Mouse (Mus musculus) hindbrain, embryonic 13.5 days (tissue): ENCODE data around the gene Olfr532. TPM values are rescaled to one million over a fixed set of nuclear protein-coding genes. Genes with fewer than 3 reads are reported as not detected.
"Not testable (repeated sequence)": the region's sequence is repeated elsewhere in the genome, so short reads cannot be mapped to it uniquely, and the experiment has no call there.

ENCODE experiments used
- ATAC-seq: fragments of 200-750 bp; cut with Nextera tagmentation; 2 replicates; pipeline ENCODE4 v1.8.0; 2017; ENCODE audit warnings: moderate TSS enrichment; ENCODE audit not compliant: low FRiP score
- H3K27ac ChIP-seq: fragments of 300-500 bp; sonication (generic); 2 replicates; pipeline ENCODE4 v1.5.1; 2015; ENCODE audit warnings: inconsistent platforms, mild to moderate bottlenecking, moderate library complexity
- H3K27me3 ChIP-seq: fragments of 300-500 bp; sonication (generic); 2 replicates; pipeline ENCODE4 v1.6.1; 2015; ENCODE audit warnings: mild to moderate bottlenecking, inconsistent platforms
- H3K36me3 ChIP-seq: fragments of 300-500 bp; sonication (generic); 2 replicates; pipeline ENCODE4 v1.6.1; 2015; ENCODE audit warnings: mild to moderate bottlenecking, inconsistent platforms
- H3K4me1 ChIP-seq: fragments of 300-500 bp; sonication (generic); replicated peaks from 2 replicates; pipeline ENCODE4 v1.6.1; 2015; ENCODE audit warnings: inconsistent platforms
- H3K4me2 ChIP-seq: fragments of 300-500 bp; sonication (generic); 2 replicates; pipeline ENCODE4 v1.6.1; 2015; ENCODE audit warnings: inconsistent platforms, mild to moderate bottlenecking, moderate library complexity
- H3K4me3 ChIP-seq: fragments of 300-500 bp; sonication (generic); 2 replicates; pipeline ENCODE4 v1.5.1; 2015; ENCODE audit warnings: mild to moderate bottlenecking, inconsistent platforms
- H3K9ac ChIP-seq: fragments of 300-500 bp; sonication (generic); 2 replicates; pipeline ENCODE4 v1.6.1; 2015; ENCODE audit warnings: mild to moderate bottlenecking, inconsistent platforms
- H3K9me3 ChIP-seq: fragments of 300-500 bp; sonication (generic); 2 replicates; pipeline ENCODE4 v1.6.1; 2016; ENCODE audit warnings: inconsistent platforms
- WGBS: fragments of 180-500 bp; shearing (Covaris S2); methylation state at CpG from one replicate; pipeline ENCODE4 v1.1.7; 2015; 5-methylcytosine and 5-hydroxymethylcytosine counted together
- polyA plus RNA-seq: library from polyadenylated mRNA; unstranded; fragments of >200 nt; fragmentation: Nextera tagmentation; extraction: Ambion mirVana; gene quantifications from 2 replicates; pipeline ENCODE4 v1.2.1, GENCODE M21; 2015

The Olfr532 gene
- not detected in 2 replicates for polyA plus RNA-seq

GRCm38 (mm10) chr7:140421539-140421938 lies at the start of gene Olfr532:
Gene Olfr532 (minus strand): TSS chr7:140421639.
- ATAC-seq = no peak
- Histone ChIP-seq H3K27me3 (no peaks in the 10 kb centered on the region), H3K4me1 (no peaks in the 10 kb centered on the region), H3K9ac (no peak within 1 kb of the TSS), H3K27ac (no peak within 1 kb of the TSS), H3K4me2 (no peak within 1 kb of the TSS), H3K36me3 (no peaks in the 10 kb centered on the region), H3K4me3 (no peak within 1 kb of the TSS), H3K9me3 (no peaks in the 10 kb centered on the region)
- 94% methylated on average over 1 of the region's 1 CpGs for WGBS

GRCm38 (mm10) chr7:140463070-140463469 lies 41.6 kb upstream of the Olfr532 start, which contains the start of gene Olfr533:
Gene Olfr533 (plus strand): TSS chr7:140463370.
- H3K4me1 ChIP-seq, H3K36me3 ChIP-seq, H3K4me3 ChIP-seq, H3K27ac ChIP-seq, H3K9me3 ChIP-seq, H3K9ac ChIP-seq, H3K4me2 ChIP-seq, ATAC-seq, H3K27me3 ChIP-seq: not testable (repeated sequence)
- 83% methylated on average over 1 of the region's 1 CpGs for WGBS

DNA sequence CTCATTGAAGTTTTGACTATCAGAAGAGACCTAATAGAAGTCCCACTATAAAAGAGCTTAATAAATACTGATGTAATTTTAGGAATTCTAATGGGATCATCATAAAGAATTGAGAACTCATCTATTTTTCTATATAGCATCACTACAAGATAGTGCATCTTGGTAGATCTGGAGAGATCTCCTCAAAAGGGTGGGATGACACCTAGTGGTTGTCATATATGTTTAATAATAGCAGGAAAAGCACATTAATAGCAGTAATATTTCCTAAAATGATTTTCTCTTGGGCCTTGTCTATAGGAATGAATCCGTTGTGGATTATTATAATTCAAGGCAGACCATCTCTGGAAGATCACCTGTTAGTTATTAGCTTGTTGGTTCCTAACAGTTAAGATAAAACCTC lies 21.7 kb upstream of the Olfr532 start:
- 89% methylated on average over 1 of the region's 1 CpGs for WGBS
- no peak for ATAC-seq
- H3K9me3 ChIP-seq = no peaks in the 10 kb centered on the region
- H3K4me1 ChIP-seq = no peaks in the 10 kb centered on the region
- no peaks in the 10 kb centered on the region for H3K36me3 ChIP-seq
- no peak overlapping the region for H3K9ac ChIP-seq
- H3K4me3 ChIP-seq = no peak overlapping the region
- no peak overlapping the region for H3K4me2 ChIP-seq
- H3K27me3 ChIP-seq = no peaks in the 10 kb centered on the region
- H3K27ac ChIP-seq = no peak overlapping the region

DNA sequence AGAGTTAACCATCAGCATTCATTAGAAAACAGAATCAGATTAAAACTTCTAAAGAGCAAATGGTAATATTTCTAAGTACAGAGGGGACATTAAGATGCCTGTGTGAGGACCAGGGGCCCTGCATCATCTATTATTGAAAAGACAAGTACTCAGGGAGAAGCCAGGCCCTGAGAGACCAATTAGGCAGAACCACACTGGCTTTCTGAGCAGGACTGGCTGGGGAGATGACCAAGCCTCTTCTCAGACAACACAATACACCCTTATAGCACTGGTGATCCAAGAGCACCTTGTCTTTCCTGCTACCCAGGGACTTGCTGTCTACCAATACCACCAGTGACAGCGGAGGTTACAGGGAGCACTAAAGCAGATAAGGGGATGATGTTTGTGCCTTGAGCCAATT lies 18.6 kb downstream of the Olfr532 start, which contains the start of gene Olfr531:
TSS of gene Olfr531 (minus strand) at position 101 of the 400 bp plus-strand sequence.
- no peaks in the 10 kb centered on the region for H3K4me1 ChIP-seq
- WGBS = 88% methylated on average over 1 of the region's 1 CpGs

DNA sequence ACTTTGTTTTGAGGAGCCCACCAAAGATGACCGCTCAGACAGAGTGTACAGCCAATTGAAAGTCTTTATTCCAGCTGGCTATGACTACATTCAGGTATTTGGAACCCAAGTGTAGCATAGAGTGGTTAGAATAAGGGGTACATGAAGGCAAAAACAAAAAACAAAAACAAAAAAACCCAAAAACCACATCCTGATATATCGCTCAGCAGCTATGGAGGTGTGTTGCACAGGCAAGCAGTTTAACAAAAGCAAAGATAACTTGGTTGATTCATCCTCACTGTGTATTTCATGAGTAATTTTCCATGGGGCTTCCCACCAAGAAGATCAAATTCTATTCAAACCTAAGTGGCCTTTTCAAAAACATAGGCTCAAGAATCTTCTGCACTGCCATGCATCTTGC lies 44.5 kb downstream of the Olfr532 start:
- Histone ChIP-seq H3K4me1 (no peaks in the 10 kb centered on the region), H3K36me3 (no peaks in the 10 kb centered on the region)

More for the DNA sequence above, 18.6 kb downstream of the Olfr532 start, which contains the start of gene Olfr531:
- Histone ChIP-seq H3K9ac (no peak within 1 kb of the TSS), H3K4me2 (no peak within 1 kb of the TSS), H3K27ac (no peak within 1 kb of the TSS), H3K9me3 (no peaks in the 10 kb centered on the region), H3K36me3 (no peaks in the 10 kb centered on the region), H3K4me3 (no peak within 1 kb of the TSS), H3K27me3 (no peaks in the 10 kb centered on the region)
- ATAC-seq = no peak

GRCm38 (mm10) chr7:140376231-140376630 lies 45.2 kb downstream of the Olfr532 start, which contains the start of gene Olfr530:
Gene Olfr530 (minus strand): TSS chr7:140376331.
- Histone ChIP-seq H3K27ac (no peak within 1 kb of the TSS), H3K4me3 (no peak within 1 kb of the TSS), H3K27me3 (no peaks in the 10 kb centered on the region), H3K4me2 (no peak within 1 kb of the TSS), H3K4me1 (no peaks in the 10 kb centered on the region), H3K36me3 (no peaks in the 10 kb centered on the region), H3K9ac (no peak within 1 kb of the TSS), H3K9me3 (no peaks in the 10 kb centered on the region)
- ATAC-seq = no peak
- 67% methylated on average over 1 of the region's 1 CpGs for WGBS

More for the DNA sequence above, 44.5 kb downstream of the Olfr532 start:
- no peak for ATAC-seq
- Histone ChIP-seq H3K4me3 (no peak overlapping the region), H3K27me3 (no peaks in the 10 kb centered on the region), H3K27ac (no peak overlapping the region), H3K9ac (no peak overlapping the region), H3K9me3 (no peaks in the 10 kb centered on the region), H3K4me2 (no peak overlapping the region)
- WGBS = 96% methylated on average over 2 of the region's 2 CpGs

GRCm38 (mm10) chr7:140374300-140374699 lies 47.1 kb downstream of the Olfr532 start:
- Histone ChIP-seq H3K36me3 (no peaks in the 10 kb centered on the region), H3K9me3 (no peaks in the 10 kb centered on the region), H3K27me3 (no peaks in the 10 kb centered on the region), H3K27ac (no peak overlapping the region), H3K4me3 (no peak overlapping the region), H3K4me1 (no peaks in the 10 kb centered on the region), H3K4me2 (no peak overlapping the region), H3K9ac (no peak overlapping the region)
- no peak for ATAC-seq
- WGBS = 85% methylated on average over 4 of the region's 4 CpGs

Other genes starting within 250 kb of the Olfr532 start
- not detected in 2 replicates for gene Olfr523, start 248.4 kb downstream of the Olfr532 start, polyA plus RNA-seq
- gene Olfr524, start 215.7 kb downstream of the Olfr532 start, polyA plus RNA-seq = not detected in 2 replicates
- gene Cd163l1, start 203.4 kb downstream of the Olfr532 start, polyA plus RNA-seq = not detected in 2 replicates
- gene 5830411N06Rik, start 174.4 kb downstream of the Olfr532 start, polyA plus RNA-seq = not detected in 2 replicates
- gene Olfr525, start 100.8 kb downstream of the Olfr532 start, polyA plus RNA-seq = not detected in 2 replicates
- gene Olfr527, start 87.6 kb downstream of the Olfr532 start, polyA plus RNA-seq = not detected in 2 replicates
- not detected in 2 replicates for gene Olfr60, start 60.0 kb downstream of the Olfr532 start, polyA plus RNA-seq
- gene Olfr530, start 45.3 kb downstream of the Olfr532 start, polyA plus RNA-seq = not detected in 2 replicates
- gene Olfr531, start 18.7 kb downstream of the Olfr532 start, polyA plus RNA-seq = not detected in 2 replicates
- not detected in 2 replicates for gene Olfr533, start 41.7 kb upstream of the Olfr532 start, polyA plus RNA-seq
- gene Olfr535, start 62.6 kb upstream of the Olfr532 start, polyA plus RNA-seq = not detected in 2 replicates
- not detected in 2 replicates for gene Olfr536, start 85.8 kb upstream of the Olfr532 start, polyA plus RNA-seq
- gene Olfr538, start 146.2 kb upstream of the Olfr532 start, polyA plus RNA-seq = not detected in 2 replicates
- gene Olfr46, start 179.6 kb upstream of the Olfr532 start, polyA plus RNA-seq = not detected in 2 replicates
- gene Olfr61, start 207.3 kb upstream of the Olfr532 start, polyA plus RNA-seq = not detected in 2 replicates
- gene Olfr53, start 224.8 kb upstream of the Olfr532 start, polyA plus RNA-seq = not detected in 2 replicates
- gene Olfr539, start 238.3 kb upstream of the Olfr532 start, polyA plus RNA-seq = not detected in 2 replicates